Mouse (Mus musculus): ENCODE results near the gene Lhx5.

GRCm38 (mm10) chr5:120436885-120437495 is 5.5 kb downstream of the Lhx5 start:
- TF ChIP-seq CTCF (IDR thresholded peaks at IDR 0.05; ENCODE audit: low read depth) (no peak), EP300 (IDR thresholded peaks at IDR 0.05; ENCODE audit: low read depth) (no peak)

All from heart, postnatal 0 days (tissue).